Mouse (Mus musculus): ENCODE data around the gene Sirpa. TPM values are rescaled to one million over a fixed set of nuclear protein-coding genes. Genes with fewer than 3 reads are reported as not detected.
A peak's percentile ranks its signal among the peaks of the same experiment; 100 is the strongest.

The Sirpa gene
- total RNA-seq, 2 experiments from 2014 or later = 375 to 384 TPM

- no peak overlapping the region for H3K4me3 ChIP-seq
- intact Hi-C loops (cut with DNase I) = no loop called here
- peak overlapping the region; percentile 85 for H3K27ac ChIP-seq
- DNase-seq (ENCODE audit: extremely low spot score in 1 of 2, low spot score in 2 of 2) = no peak
- TF ChIP-seq CTCF (IDR thresholded peaks at IDR 0.05) = no peak
These were observed 28.5 kb upstream of the Sirpa start for GRCm38 (mm10) chr2:129563944-129564709.

- Histone ChIP-seq H3K4me3 (no peak overlapping the region), H3K27ac (peak overlapping the region; percentile 74)
- no peak for TF ChIP-seq CTCF (IDR thresholded peaks at IDR 0.05)
- intact Hi-C loops (cut with DNase I) = no loop called here
- no peak for DNase-seq (ENCODE audit: extremely low spot score in 1 of 2, low spot score in 2 of 2)
These were observed 23.5 kb upstream of the Sirpa start for GRCm38 (mm10) chr2:129569120-129569519.

- intact Hi-C loops (cut with DNase I) = no loop called here
- no peak for DNase-seq (ENCODE audit: extremely low spot score in 1 of 2, low spot score in 2 of 2)
- no peak overlapping the region for H3K4me3 ChIP-seq
- H3K27ac ChIP-seq = peak overlapping the region; percentile 74
- peak; percentile 3 for TF ChIP-seq CTCF (IDR thresholded peaks at IDR 0.05)
These were observed 23.1 kb upstream of the Sirpa start for GRCm38 (mm10) chr2:129569556-129569955.

GRCm38 (mm10) chr2:129573701-129574273, 18.8 kb upstream of the Sirpa start:
- no peak for DNase-seq (ENCODE audit: extremely low spot score in 1 of 2, low spot score in 2 of 2)
- intact Hi-C loops (cut with DNase I) = loop anchor here (1.0 kb wide), 1 partner anchor 20 kb away; no protein-coding TSS in a partner anchor
- peak overlapping the region; percentile 28 for H3K4me3 ChIP-seq

GRCm38 (mm10) chr2:129574395-129575046, 18.1 kb upstream of the Sirpa start:
- TF ChIP-seq CTCF (IDR thresholded peaks at IDR 0.05) = no peak
- DNase-seq (ENCODE audit: extremely low spot score in 1 of 2, low spot score in 2 of 2) = peak; percentile 70 to 78
- Histone ChIP-seq H3K27ac (peak overlapping the region; percentile 95), H3K4me3 (peak overlapping the region; percentile 28)
- intact Hi-C loops (cut with DNase I) = loop anchor here (1.0 kb wide), 1 partner anchor 19 kb away; no protein-coding TSS in a partner anchor

More at GRCm38 (mm10) chr2:129573701-129574273, 18.8 kb upstream of the Sirpa start:
- TF ChIP-seq CTCF (IDR thresholded peaks at IDR 0.05) = no peak
- H3K27ac ChIP-seq = peak overlapping the region; percentile 95

GRCm38 (mm10) chr2:129575113-129575512, 17.5 kb upstream of the Sirpa start:
- no peak for DNase-seq (ENCODE audit: extremely low spot score in 1 of 2, low spot score in 2 of 2)
- intact Hi-C loops (cut with DNase I) = no loop called here
- peak overlapping the region; percentile 95 for H3K27ac ChIP-seq
- H3K4me3 ChIP-seq = no peak overlapping the region
- TF ChIP-seq CTCF (IDR thresholded peaks at IDR 0.05) = no peak

GRCm38 (mm10) chr2:129576611-129577447, 15.8 kb upstream of the Sirpa start:
- intact Hi-C loops (cut with DNase I) = no loop called here
- Histone ChIP-seq H3K4me3 (no peak overlapping the region), H3K27ac (peak overlapping the region; percentile 95; the same call in 1 of the 2 replicates)
- peak in 1 of 2 experiments; percentile 52 for DNase-seq (ENCODE audit: extremely low spot score in 1 of 2, low spot score in 2 of 2)
- TF ChIP-seq CTCF (IDR thresholded peaks at IDR 0.05) = no peak

GRCm38 (mm10) chr2:129580656-129581055, 12.0 kb upstream of the Sirpa start:
- no peak for TF ChIP-seq CTCF (IDR thresholded peaks at IDR 0.05)
- DNase-seq (ENCODE audit: extremely low spot score in 1 of 2, low spot score in 2 of 2) = peak; percentile 73 to 78
- Histone ChIP-seq H3K27ac (no peak overlapping the region), H3K4me3 (no peak overlapping the region)
- intact Hi-C loops (cut with DNase I) = no loop called here

- intact Hi-C loops (cut with DNase I) = no loop called here
These were observed 10.8 kb upstream of the Sirpa start for GRCm38 (mm10) chr2:129581826-129582225.

GRCm38 (mm10) chr2:129582261-129582660, 10.4 kb upstream of the Sirpa start:
- no peak for TF ChIP-seq CTCF (IDR thresholded peaks at IDR 0.05)
- no peak for DNase-seq (ENCODE audit: extremely low spot score in 1 of 2, low spot score in 2 of 2)
- intact Hi-C loops (cut with DNase I) = no loop called here
- no peak overlapping the region for H3K4me3 ChIP-seq
- no peak overlapping the region for H3K27ac ChIP-seq

More at GRCm38 (mm10) chr2:129581826-129582225, 10.8 kb upstream of the Sirpa start:
- H3K4me3 ChIP-seq = no peak overlapping the region
- no peak for DNase-seq (ENCODE audit: extremely low spot score in 1 of 2, low spot score in 2 of 2)
- no peak overlapping the region for H3K27ac ChIP-seq
- no peak for TF ChIP-seq CTCF (IDR thresholded peaks at IDR 0.05)

GRCm38 (mm10) chr2:129584905-129585304, 7.7 kb upstream of the Sirpa start:
- no peak for DNase-seq (ENCODE audit: extremely low spot score in 1 of 2, low spot score in 2 of 2)
- Histone ChIP-seq H3K4me3 (no peak overlapping the region), H3K27ac (no peak overlapping the region)
- intact Hi-C loops (cut with DNase I) = no loop called here
- no peak for TF ChIP-seq CTCF (IDR thresholded peaks at IDR 0.05)

All from left cerebral cortex, adult 2 months (tissue).